Mouse (Mus musculus) layer of hippocampus, adult 11-12 months (tissue): ENCODE measurements around the gene Defa33.
"Not testable (repeated sequence)": the region's sequence is repeated elsewhere in the genome, so short reads cannot be mapped to it uniquely, and the experiment has no call there.

ENCODE experiments used
- DNase-seq: peaks from one replicate; pipeline ENCODE4 v3.0.0; 2022; ENCODE audit warnings: low spot score

Defa33 gene

DNA sequence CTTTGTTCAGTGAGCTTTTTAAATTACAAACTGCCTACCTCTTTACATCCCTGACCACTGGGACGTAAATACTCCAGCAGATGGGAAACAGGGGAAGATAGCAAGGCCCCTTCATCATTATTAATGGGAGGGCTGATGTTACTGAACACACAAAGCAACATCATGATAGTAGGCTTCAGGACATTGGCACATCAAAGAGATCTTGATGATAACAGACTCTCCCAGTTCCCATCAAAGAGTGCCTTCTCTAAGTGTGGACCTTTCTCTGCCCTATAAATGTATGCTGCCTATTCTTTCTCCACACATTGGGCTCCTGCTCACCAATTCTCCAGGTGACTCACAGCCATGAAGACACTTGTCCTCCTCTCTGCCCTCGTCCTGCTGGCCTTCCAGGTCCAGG lies at the start of gene Defa33:
Gene Defa33, plus strand, starts transcription at position 301 of the 400 bp plus-strand sequence.
- DNase-seq: not testable (repeated sequence)

DNA sequence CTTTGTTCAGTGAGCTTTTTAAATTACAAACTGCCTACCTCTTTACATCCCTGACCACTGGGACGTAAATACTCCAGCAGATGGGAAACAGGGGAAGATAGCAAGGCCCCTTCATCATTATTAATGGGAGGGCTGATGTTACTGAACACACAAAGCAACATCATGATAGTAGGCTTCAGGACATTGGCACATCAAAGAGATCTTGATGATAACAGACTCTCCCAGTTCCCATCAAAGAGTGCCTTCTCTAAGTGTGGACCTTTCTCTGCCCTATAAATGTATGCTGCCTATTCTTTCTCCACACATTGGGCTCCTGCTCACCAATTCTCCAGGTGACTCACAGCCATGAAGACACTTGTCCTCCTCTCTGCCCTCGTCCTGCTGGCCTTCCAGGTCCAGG lies 13.4 kb upstream of the Defa33 start, which contains the start of gene Defa2:
Gene Defa2, plus strand, starts transcription at position 301 of the 400 bp plus-strand sequence.
- not testable (repeated sequence) for DNase-seq

DNA sequence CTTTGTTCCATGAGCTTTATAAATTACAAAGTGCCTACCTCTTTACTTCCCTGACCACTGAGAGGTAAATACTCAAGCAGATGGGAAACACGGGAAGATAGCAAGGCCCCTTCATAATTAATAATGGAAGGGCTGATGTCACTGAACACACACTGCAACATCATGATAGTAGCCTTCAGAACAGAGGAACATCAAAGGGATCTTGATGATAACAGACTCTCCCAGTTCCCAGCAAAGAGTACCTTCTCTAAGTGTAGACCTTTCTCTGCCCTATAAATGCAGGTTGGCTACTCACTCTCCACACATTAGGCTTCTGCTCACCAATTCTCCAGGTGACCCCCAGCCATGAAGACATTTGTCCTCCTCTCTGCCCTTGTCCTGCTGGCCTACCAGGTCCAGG lies 35.5 kb downstream of the Defa33 start, which contains the start of gene Defa36:
Gene Defa36, plus strand, starts transcription at position 301 of the 400 bp plus-strand sequence.
- DNase-seq: not testable (repeated sequence)
